In genomic region chr5:115009961-115010360, GRCm38 (mm10) we compare ENCODE assay signal across 10 mouse cellular contexts. TPM values are rescaled to one million over a fixed set of nuclear protein-coding genes. Genes with fewer than 3 reads are reported as not detected.
DNase-seq lines count a peak whose midpoint lies in the region; ATAC-seq and TF ChIP-seq lines count a peak whose summit lies in the region.
"Had no signal": no experiment of that assay in that cellular context is flagged by ENCODE, and none has a peak within 500 bp of the region (broad histone marks: within the 10 kb centered on the region; RNA-seq: fewer than 3 reads in every experiment).

No protein-coding gene starts in this region.

- H3K4me1 ChIP-seq in heart, embryonic 10.5 days: peaks cover 44% of the 10 kb centered on the region
- H3K4me1 ChIP-seq in embryonic facial prominence, embryonic 10.5 days: peaks cover 36% of the 10 kb centered on the region
- peaks cover 58% of the 10 kb centered on the region for H3K4me1 ChIP-seq in liver, embryonic 12.5 days
- peaks cover 16% of the 10 kb centered on the region for H3K4me1 ChIP-seq in cerebellum, adult 2 months (ENCODE audit: control insufficient read depth, insufficient read depth, low read length)

- TF ChIP-seq CTCF in cerebellum, adult 2 months (IDR thresholded peaks at IDR 0.05; ENCODE audit: borderline replicate concordance, insufficient read depth, low read depth, low read length): no peak

- H3K9ac ChIP-seq in liver, embryonic 12.5 days: peak overlapping the region; percentile 99

- no peaks in the 10 kb centered on the region for H3K36me3 ChIP-seq in heart, embryonic 10.5 days
- no peaks in the 10 kb centered on the region for H3K36me3 ChIP-seq in embryonic facial prominence, embryonic 10.5 days (replicated peaks)
- H3K36me3 ChIP-seq in liver, embryonic 12.5 days: peaks cover 3% of the 10 kb centered on the region; the same call in 1 of the 2 replicates

- peak overlapping the region; percentile 91 for H3K4me2 ChIP-seq in liver, embryonic 12.5 days

- H3K27me3 ChIP-seq in heart, embryonic 10.5 days (ENCODE audit: insufficient read depth, poor library complexity, severe bottlenecking): no peaks in the 10 kb centered on the region
- H3K27me3 ChIP-seq in embryonic facial prominence, embryonic 10.5 days (replicated peaks; ENCODE audit: low read depth, poor library complexity, severe bottlenecking): no peaks in the 10 kb centered on the region; the same call in 1 of the 2 replicates
- H3K27me3 ChIP-seq in liver, embryonic 12.5 days (replicated peaks): no peaks in the 10 kb centered on the region
- no peaks in the 10 kb centered on the region for H3K27me3 ChIP-seq in cerebellum, adult 2 months (ENCODE audit: control insufficient read depth, insufficient read depth, low read length)

- no peak for ATAC-seq in liver, embryonic 12.5 days

- DNase-seq in heart, embryonic 10.5 days (ENCODE audit: low spot score): no peak
- no peak for DNase-seq in heart, adult 18-20 months
- DNase-seq in 3T3-L1 (ENCODE audit: low read depth, low spot score): peak; percentile 19
- DNase-seq in embryonic facial prominence, embryonic 10.5 days (ENCODE audit: low spot score): no peak
- no peak for DNase-seq in cerebellum, adult 2 months
- no peak for DNase-seq in frontal cortex, postnatal 10 days (ENCODE audit: low spot score in 2 of 2)
- no peak for DNase-seq in frontal cortex, postnatal 25 days (ENCODE audit: low spot score in 2 of 2)
- DNase-seq: lung, postnatal 4 days; spleen, adult 18-20 months had no signal

- TF ChIP-seq POLR2A in cerebellum, adult 2 months (IDR thresholded peaks at IDR 0.05; ENCODE audit: borderline replicate concordance, insufficient read depth, low read length): no peak

- no peaks in the 10 kb centered on the region for H3K9me3 ChIP-seq in heart, embryonic 10.5 days
- no peaks in the 10 kb centered on the region for H3K9me3 ChIP-seq in embryonic facial prominence, embryonic 10.5 days
- no peaks in the 10 kb centered on the region for H3K9me3 ChIP-seq in liver, embryonic 12.5 days (replicated peaks)

- 51% methylated on average over 3 of the region's 3 CpGs for WGBS in heart, embryonic 10.5 days
- 64% methylated on average over 3 of the region's 3 CpGs for WGBS in embryonic facial prominence, embryonic 10.5 days
- WGBS in liver, embryonic 12.5 days (ENCODE audit: insufficient replicate concordance): 30% methylated on average over 3 of the region's 3 CpGs
- 62% methylated on average over 3 of the region's 3 CpGs for WGBS in cerebellum, adult 2 months

- peak overlapping the region; percentile 98; the same call in 1 of the 2 replicates for H3K27ac ChIP-seq in heart, embryonic 10.5 days
- no peak overlapping the region for H3K27ac ChIP-seq in embryonic facial prominence, embryonic 10.5 days (replicated peaks)
- peak overlapping the region; percentile 83; the same call in 1 of the 2 replicates for H3K27ac ChIP-seq in liver, embryonic 12.5 days
- no peak overlapping the region for H3K27ac ChIP-seq in cerebellum, adult 2 months (ENCODE audit: insufficient read depth, low read length)

- peak overlapping the region; percentile 100 for H3K4me3 ChIP-seq in heart, embryonic 10.5 days
- peak overlapping the region; percentile 100 for H3K4me3 ChIP-seq in embryonic facial prominence, embryonic 10.5 days
- H3K4me3 ChIP-seq in liver, embryonic 12.5 days: peak overlapping the region; percentile 91
- no peak overlapping the region for H3K4me3 ChIP-seq in cerebellum, adult 2 months (replicated peaks; ENCODE audit: insufficient read depth, low read depth, low read length)

RNA-seq across cellular contexts. Expression of gene Sppl3, which starts 1.0 kb away (rescaled TPM):
- polyA plus RNA-seq in heart, embryonic 10.5 days (2016; fragmentation: Nextera tagmentation; extraction: Ambion mirVana): 6.9 and 11.5 TPM in 2 replicates
- 10 to 100 TPM; 30.1 to 32.2 TPM for total RNA-seq in heart, adult 18-20 months (2021)
- 12.5 and 13.1 TPM in 2 replicates for polyA plus RNA-seq in embryonic facial prominence, embryonic 10.5 days (2016; fragmentation: Nextera tagmentation; extraction: Ambion mirVana)
- polyA plus RNA-seq in liver, embryonic 12.5 days (2016; fragmentation: Nextera tagmentation; extraction: Ambion mirVana): 19.3 and 23.7 TPM in 2 replicates
- polyA plus RNA-seq in cerebellum, adult 2 months (2012; rRNA removed): 64.2 and 65.0 TPM in 2 replicates

RNA-seq across cellular contexts. Expression of gene Hnf1a, which starts 39.1 kb away (rescaled TPM):
- polyA plus RNA-seq in heart, embryonic 10.5 days (2016; fragmentation: Nextera tagmentation; extraction: Ambion mirVana): 0.11 and 1.9 TPM in 2 replicates
- total RNA-seq in heart, adult 18-20 months (2021): not detected
- polyA plus RNA-seq in embryonic facial prominence, embryonic 10.5 days (2016; fragmentation: Nextera tagmentation; extraction: Ambion mirVana): 0.06 TPM in 2 replicates
- polyA plus RNA-seq in liver, embryonic 12.5 days (2016; fragmentation: Nextera tagmentation; extraction: Ambion mirVana): 3.8 and 3.9 TPM in 2 replicates
- polyA plus RNA-seq in cerebellum, adult 2 months (2012; rRNA removed): 0.05 TPM in 1 of 2 replicates, not detected in the other

Comparison
In these comparisons a context has a peak if more than half of its experiments do, and no peak if none do; other contexts are left out.
1. H3K27ac ChIP-seq: peak in heart, embryonic 10.5 days (single experiment) and liver, embryonic 12.5 days (single experiment); none in embryonic facial prominence, embryonic 10.5 days (single experiment) and cerebellum, adult 2 months (single experiment).